Mouse (Mus musculus) T-helper 1 cell (primary cell): Measurements from ENCODE around the gene Olfr827.

Experiments
- in situ Hi-C: fragments of 300-600 bp; cut with MboI, MseI; formaldehyde crosslinking; loops from one replicate; pipeline ENCODE4 v1.15.1; 2025; ENCODE audit warnings: high pct_unique_total_duplicates

Olfr827 gene

GRCm38 (mm10) chr10:130214303-130214702, at the start of gene Olfr827:
TSS of gene Olfr827 (minus strand) at chr10:130214403.
- in situ Hi-C loops = no loop called here

DNA sequence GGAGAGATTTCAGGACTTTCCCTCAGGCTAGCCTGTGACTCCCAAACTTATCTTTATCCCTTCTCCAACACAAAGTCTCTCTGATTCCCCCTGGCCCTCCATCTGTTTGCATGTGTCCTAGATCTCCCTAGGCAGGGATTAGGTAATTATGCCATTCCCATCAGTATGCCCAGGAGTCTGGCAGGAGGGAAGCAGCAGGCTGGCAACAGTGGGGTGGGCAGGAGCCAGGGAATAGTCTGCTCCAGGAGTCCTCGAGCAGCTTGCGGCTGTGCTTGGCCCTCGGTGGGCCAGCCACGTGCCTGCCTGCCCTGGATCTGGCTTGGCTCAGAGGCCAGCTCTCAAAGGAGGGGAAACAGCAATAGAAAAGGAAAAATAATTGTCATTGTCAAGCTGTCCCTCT, 49.0 kb upstream of the Olfr827 start:
- in situ Hi-C loops = no loop called here

- in situ Hi-C loops = no loop called here
Observed at GRCm38 (mm10) chr10:130259483-130259882, 45.3 kb upstream of the Olfr827 start.

DNA sequence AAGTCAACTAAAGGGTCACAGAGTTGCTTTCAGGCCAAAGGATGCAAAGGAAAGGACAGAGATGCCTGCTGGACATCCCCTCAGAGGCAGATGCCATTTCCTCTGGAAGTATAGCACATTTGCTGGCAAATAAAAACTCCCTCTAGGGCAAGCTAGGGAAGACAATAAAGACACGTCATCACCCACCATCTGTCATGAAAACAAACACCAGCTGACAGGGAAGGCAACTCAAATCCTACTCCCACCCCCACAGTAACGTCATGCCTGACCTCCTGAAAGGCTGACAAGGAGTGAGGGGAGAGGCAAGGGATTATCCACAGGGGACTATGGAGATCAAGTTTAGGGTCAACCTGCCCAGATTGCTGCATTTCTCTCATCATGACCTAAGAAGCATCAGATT, 30.1 kb upstream of the Olfr827 start:
- in situ Hi-C loops = no loop called here

GRCm38 (mm10) chr10:130238318-130239209, 24.4 kb upstream of the Olfr827 start:
- in situ Hi-C loops = no loop called here

DNA sequence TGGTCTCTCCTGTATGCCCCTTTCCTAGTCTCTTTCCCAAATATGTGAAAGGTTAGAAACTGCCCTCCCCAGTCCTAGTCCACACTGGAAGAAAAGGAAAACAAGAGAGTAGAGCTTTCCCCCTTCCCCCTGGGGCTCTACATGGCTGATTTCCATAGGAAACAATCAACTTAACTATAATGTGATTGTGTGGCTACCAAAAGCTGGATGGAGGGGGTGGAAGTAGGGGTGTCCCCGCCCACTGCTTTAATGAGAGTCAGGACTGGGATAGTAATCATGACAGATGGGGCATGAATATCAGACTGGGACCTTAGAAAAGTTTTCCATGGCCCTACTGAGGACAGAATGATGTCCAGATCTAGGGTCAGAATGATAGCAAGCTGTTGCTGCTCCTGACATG, 20.4 kb upstream of the Olfr827 start:
- in situ Hi-C loops = loop anchor here (5.0 kb wide), 1 partner anchor 63 kb away; no protein-coding TSS in a partner anchor

- in situ Hi-C loops = loop anchor here (5.0 kb wide), 1 partner anchor 65 kb away; no protein-coding TSS in a partner anchor
Observed at GRCm38 (mm10) chr10:130232117-130232516, 17.9 kb upstream of the Olfr827 start.

GRCm38 (mm10) chr10:130229584-130229983, 15.4 kb upstream of the Olfr827 start:
- in situ Hi-C loops = no loop called here

DNA sequence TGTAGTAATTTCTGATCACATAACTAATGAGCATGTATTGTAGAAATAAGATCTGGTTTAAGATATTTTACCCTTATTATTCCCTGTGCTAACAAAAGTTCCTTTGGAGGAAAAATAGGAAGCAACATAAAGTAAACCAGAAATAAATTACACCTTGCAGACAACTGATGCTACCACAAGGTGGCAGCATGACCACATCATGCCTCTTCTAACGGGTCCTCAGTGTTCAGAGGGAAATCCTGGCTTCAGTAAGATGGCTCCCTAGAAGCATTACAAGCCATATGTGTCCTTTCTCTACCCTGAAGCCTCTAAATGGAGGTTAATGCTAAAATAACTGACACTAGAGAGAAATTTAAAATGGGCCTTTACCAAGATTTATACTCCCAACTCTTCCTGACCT, 14.0 kb upstream of the Olfr827 start:
- in situ Hi-C loops = no loop called here

- in situ Hi-C loops = no loop called here
Observed at GRCm38 (mm10) chr10:130225034-130225433, 10.8 kb upstream of the Olfr827 start.

DNA sequence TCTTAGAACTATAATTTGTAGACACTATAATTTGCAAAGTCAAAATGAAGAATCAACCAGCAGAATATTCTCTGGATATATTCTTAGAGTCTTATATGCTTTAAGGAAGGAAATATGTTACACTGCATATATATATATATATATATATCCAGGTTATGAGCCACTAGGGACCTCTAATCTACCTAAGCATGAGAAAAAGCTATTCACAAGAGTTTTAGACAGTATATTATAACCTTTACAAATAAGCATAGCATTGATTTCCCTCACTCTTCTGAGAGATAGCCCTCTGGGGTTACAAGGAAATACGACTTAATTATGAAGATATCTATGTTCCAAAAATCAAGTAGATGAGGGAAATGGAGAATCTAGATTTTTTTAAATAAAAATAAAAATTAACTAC, 30.1 kb downstream of the Olfr827 start, which contains the start of gene Olfr826:
Gene Olfr826 (minus strand): TSS at position 101 of the 400 bp plus-strand sequence.
- in situ Hi-C loops = no loop called here

DNA sequence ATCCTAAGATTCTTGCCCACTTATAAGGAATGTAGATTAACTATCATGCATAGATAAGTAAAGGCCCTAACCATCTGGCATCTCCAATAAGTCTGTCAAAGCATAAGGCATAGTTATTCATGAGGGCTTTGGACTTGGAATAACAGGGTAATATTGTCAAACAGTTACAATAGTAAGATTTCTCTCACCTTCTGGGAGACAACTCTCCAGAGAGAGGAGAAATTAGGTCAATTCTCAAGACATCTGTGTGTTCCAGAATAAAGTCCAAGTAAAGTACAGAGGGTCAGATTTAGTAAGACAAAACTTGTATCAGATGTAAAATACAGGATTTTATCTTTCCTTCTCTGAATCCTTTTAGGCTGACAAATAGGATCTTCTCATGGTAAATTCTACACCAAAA, 47.5 kb downstream of the Olfr827 start, which contains the start of gene Olfr825:
Gene Olfr825 (minus strand): TSS at position 101 of the 400 bp plus-strand sequence.
- in situ Hi-C loops = no loop called here

- in situ Hi-C loops = no loop called here
Observed at GRCm38 (mm10) chr10:130165196-130165595, 49.0 kb downstream of the Olfr827 start.
